Mouse (Mus musculus) spleen, adult 2 months (tissue): Measurements from ENCODE around the gene Myo6.

Experiments
- CTCF ChIP-seq: fragments of 200-500 bp; IDR thresholded peaks from 2 replicates; pipeline ENCODE4 v1.5.1; 2011; ENCODE audit warnings: mild to moderate bottlenecking, inconsistent platforms; ENCODE audit not compliant: insufficient read depth, insufficient read length, insufficient replicate concordance; ENCODE audit errors: extremely low read depth
- POLR2A ChIP-seq: fragments of 200-500 bp; IDR thresholded peaks from 2 replicates; pipeline ENCODE4 v1.6.1; 2011; ENCODE audit warnings: low read depth, low read length, inconsistent platforms

- TF ChIP-seq POLR2A (no peak), CTCF (no peak)
These were observed 179.7 kb downstream of the Myo6 start for GRCm38 (mm10) chr9:80344451-80345000.
